Mouse (Mus musculus) gastrocnemius, postnatal 14 days (tissue): ENCODE measurements at regions not wholly inside any gene's neighbourhood (a gene's known extent, or its start where the extent isn't known, plus 50 kb on each side); places are given as distances from the start of the nearest gene placed in this dataset.
A peak's percentile ranks its signal among the peaks of the same experiment; 100 is the strongest.

Experiments
- DNase-seq: peaks from one replicate; pipeline ENCODE4 v3.0.0; 2021; ENCODE audit warnings: mixed read lengths
- intact Hi-C: fragments of 180-260 bp; cut with DNase I; formaldehyde crosslinking; loops from one replicate; pipeline ENCODE4 v1.15.1; 2025; ENCODE audit warnings: low total_unique reads

GRCm38 (mm10) chr11:109040519-109040916, 103.7 kb downstream of the E030025P04Rik start:
- intact Hi-C loops: no loop called here

GRCm38 (mm10) chr11:109039792-109040518, 104.2 kb downstream of the E030025P04Rik start:
- intact Hi-C loops: loop anchor here (10.0 kb wide), 1 partner anchor 585 kb away; no protein-coding TSS in a partner anchor
- DNase-seq: no peak

More at GRCm38 (mm10) chr11:109040519-109040916, 103.7 kb downstream of the E030025P04Rik start:
- no peak for DNase-seq

GRCm38 (mm10) chr11:109039060-109039791, 104.9 kb downstream of the E030025P04Rik start:
- intact Hi-C loops: loop anchor here (10.0 kb wide), 1 partner anchor 584 kb away; no protein-coding TSS in a partner anchor
- no peak for DNase-seq

- intact Hi-C loops: loop anchor here (10.0 kb wide), 1 partner anchor 583 kb away; no protein-coding TSS in a partner anchor
- DNase-seq: no peak
Measured at GRCm38 (mm10) chr11:109038136-109038535, 106.0 kb downstream of the E030025P04Rik start.

GRCm38 (mm10) chr11:109034596-109034995, 109.6 kb downstream of the E030025P04Rik start:
- no peak for DNase-seq
- intact Hi-C loops: loop anchor here (5.0 to 10.0 kb wide), 2 partner anchors 107 to 580 kb away; no protein-coding TSS in a partner anchor

GRCm38 (mm10) chr11:109034072-109034471, 110.1 kb downstream of the E030025P04Rik start:
- intact Hi-C loops: loop anchor here (5.0 to 10.0 kb wide), 2 partner anchors 107 to 579 kb away; no protein-coding TSS in a partner anchor
- DNase-seq: no peak

GRCm38 (mm10) chr11:109032729-109033128, 111.4 kb downstream of the E030025P04Rik start:
- intact Hi-C loops: loop anchor here (5.0 to 10.0 kb wide), 2 partner anchors 105 to 578 kb away; no protein-coding TSS in a partner anchor

GRCm38 (mm10) chr11:109030486-109030885, 110.3 kb downstream of the Axin2 start:
- intact Hi-C loops: loop anchor here (5.0 to 10.0 kb wide), 2 partner anchors 103 to 576 kb away; no protein-coding TSS in a partner anchor
- DNase-seq: no peak

More at GRCm38 (mm10) chr11:109032729-109033128, 111.4 kb downstream of the E030025P04Rik start:
- DNase-seq: peak; percentile 14

- DNase-seq: no peak
Measured at GRCm38 (mm10) chr11:109029894-109030293, 109.7 kb downstream of the Axin2 start.

GRCm38 (mm10) chr11:109014806-109015205, 94.7 kb downstream of the Axin2 start:
- peak; percentile 65 for DNase-seq
- intact Hi-C loops: no loop called here

More at GRCm38 (mm10) chr11:109029894-109030293, 109.7 kb downstream of the Axin2 start:
- intact Hi-C loops: loop anchor here (5.0 to 10.0 kb wide), 2 partner anchors 103 to 575 kb away; no protein-coding TSS in a partner anchor

- DNase-seq: no peak
- intact Hi-C loops: no loop called here
Measured at GRCm38 (mm10) chr11:109011161-109011560, 91.0 kb downstream of the Axin2 start.

- intact Hi-C loops: no loop called here
- no peak for DNase-seq
Measured at GRCm38 (mm10) chr11:109008872-109009271, 88.7 kb downstream of the Axin2 start.

GRCm38 (mm10) chr11:109005681-109006080, 85.5 kb downstream of the Axin2 start:
- intact Hi-C loops: no loop called here
- no peak for DNase-seq
